Mouse (Mus musculus) megakaryocyte progenitor cell, adult 5-6 weeks (primary cell): Measurements from ENCODE around the gene Atl1. TPM values are rescaled to one million over a fixed set of nuclear protein-coding genes. Genes with fewer than 3 reads are reported as not detected.
A peak's percentile ranks its signal among the peaks of the same experiment; 100 is the strongest.

Experiments
- ATAC-seq: replicated peaks from 2 replicates; pipeline ENCODE4 v1.8.0; 2016; ENCODE audit warnings: mild to moderate bottlenecking, moderate TSS enrichment, inconsistent platforms; ENCODE audit not compliant: poor library complexity
- total RNA-seq, 2 experiments: library from RNA; stranded (forward) in 1 of 2; stranded (reverse) in 1 of 2; fragments of 157-497, 149-512 nt in 1 of 2; fragments of 200-1000 nt in 1 of 2; gene quantifications; 2 replicates each; pipeline versions ENCODE4 v1.2.3 to v1.2.4; 2015 to 2017

Gene Atl1
- total RNA-seq (2015) = 0.79 and 1.4 TPM in 2 replicates
- total RNA-seq (2017) = 1.4 and 2.6 TPM in 2 replicates

- peak; percentile 94 for ATAC-seq
Measured at GRCm38 (mm10) chr12:69892371-69893251, at the start of gene Atl1, which contains the start of gene Map4k5. Gene Atl1, plus strand, starts transcription at chr12:69892614. Gene Map4k5, minus strand, starts transcription at chr12:69893200.

GRCm38 (mm10) chr12:69843531-69844445, 48.6 kb upstream of the Atl1 start:
- no peak for ATAC-seq

- ATAC-seq = no peak
Measured at GRCm38 (mm10) chr12:69845722-69846121, 46.7 kb upstream of the Atl1 start.

GRCm38 (mm10) chr12:69846499-69846898, 45.9 kb upstream of the Atl1 start:
- no peak for ATAC-seq

- ATAC-seq = no peak
Measured at GRCm38 (mm10) chr12:69848083-69848878, 44.1 kb upstream of the Atl1 start.

GRCm38 (mm10) chr12:69852288-69852687, 40.1 kb upstream of the Atl1 start:
- no peak for ATAC-seq

GRCm38 (mm10) chr12:69853387-69853786, 39.0 kb upstream of the Atl1 start:
- peak; percentile 34; the same call in 1 of the 2 replicates for ATAC-seq

GRCm38 (mm10) chr12:69853942-69854341, 38.5 kb upstream of the Atl1 start:
- ATAC-seq = no peak

- ATAC-seq = no peak
Measured at GRCm38 (mm10) chr12:69855641-69856300, 36.6 kb upstream of the Atl1 start.

- ATAC-seq = no peak
Measured at GRCm38 (mm10) chr12:69856398-69856797, 36.0 kb upstream of the Atl1 start.

GRCm38 (mm10) chr12:69857597-69857996, 34.8 kb upstream of the Atl1 start:
- ATAC-seq = peak; percentile 68

- peak; percentile 73 for ATAC-seq
Measured at GRCm38 (mm10) chr12:69858847-69859246, 33.6 kb upstream of the Atl1 start.

- ATAC-seq = peak; percentile 75
Measured at GRCm38 (mm10) chr12:69863505-69863904, 28.9 kb upstream of the Atl1 start.

GRCm38 (mm10) chr12:69864164-69864692, 28.2 kb upstream of the Atl1 start:
- ATAC-seq = peak; percentile 68

GRCm38 (mm10) chr12:69867338-69867737, 25.1 kb upstream of the Atl1 start:
- ATAC-seq = peak; percentile 35

GRCm38 (mm10) chr12:69871632-69872031, 20.8 kb upstream of the Atl1 start:
- ATAC-seq = peak; percentile 70

- ATAC-seq = peak; percentile 39
Measured at GRCm38 (mm10) chr12:69877842-69878363, 14.5 kb upstream of the Atl1 start.

- ATAC-seq = 0 out of 2 replicates have a peak, but pooled peaks have one; percentile 26
Measured at GRCm38 (mm10) chr12:69879172-69879665, 13.2 kb upstream of the Atl1 start.

GRCm38 (mm10) chr12:69879739-69880138, 12.7 kb upstream of the Atl1 start:
- no peak for ATAC-seq
